Mouse (Mus musculus): ENCODE data around the gene Dnttip1. TPM values are rescaled to one million over a fixed set of nuclear protein-coding genes. Genes with fewer than 3 reads are reported as not detected.

Gene Dnttip1
- polyA plus RNA-seq, 2 experiments: 26.0 to 36.7 TPM

DNA sequence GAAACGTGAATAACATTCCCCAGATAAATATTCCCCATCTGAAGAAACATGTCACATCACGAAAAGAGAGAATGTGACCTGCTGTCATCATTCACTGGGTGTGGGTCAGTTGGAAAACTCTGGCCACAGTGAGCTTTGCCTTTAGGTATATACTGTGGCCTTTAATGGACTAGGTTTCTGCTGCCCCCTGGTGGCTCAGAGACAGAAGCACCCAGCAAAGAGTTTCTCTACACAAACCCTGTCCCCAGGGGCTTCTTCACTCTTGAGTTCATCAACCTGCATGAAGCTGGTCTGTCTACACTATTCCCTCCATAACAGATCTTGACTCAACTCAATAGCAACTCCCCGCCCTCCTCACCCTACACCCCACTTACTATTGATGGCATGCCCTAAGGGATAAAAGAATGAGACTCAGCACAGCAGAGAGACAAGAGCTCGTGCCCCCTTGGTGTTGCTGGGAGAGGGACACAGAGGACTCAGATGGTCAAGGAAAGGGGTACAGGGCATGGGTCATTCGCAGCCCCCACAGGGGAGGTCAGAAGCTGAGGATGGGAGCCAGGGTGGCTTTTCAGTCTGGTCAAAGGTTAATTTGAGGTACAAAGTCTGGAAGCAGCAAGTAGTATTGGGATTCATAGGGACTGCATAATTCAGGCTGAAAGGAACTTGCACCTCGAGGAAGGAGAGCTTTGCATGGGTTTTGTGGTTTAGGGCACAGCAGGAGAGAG, 19.7 kb upstream of the Dnttip1 start:
- peak in 2 of 3 experiments; percentile 35 to 47 for DNase-seq (ENCODE audit: low read depth in 3 of 3, low spot score in 3 of 3)
- H3K4me1 ChIP-seq (replicated peaks; ENCODE audit: control insufficient read depth in 2 of 2, insufficient read depth in 2 of 2, low read length in 1 of 2): no peaks in the 10 kb centered on the region
- H3K27me3 ChIP-seq (ENCODE audit: control insufficient read depth, insufficient read depth, low read length): no peaks in the 10 kb centered on the region
- no peak overlapping the region for H3K27ac ChIP-seq
- TF ChIP-seq EP300 (IDR thresholded peaks at IDR 0.05; ENCODE audit: low read depth) (no peak), CTCF (IDR thresholded peaks at IDR 0.05; ENCODE audit: low read depth) (peak; percentile 86)
- no peak overlapping the region for H3K9ac ChIP-seq (replicated peaks)
- H3K9me3 ChIP-seq (ENCODE audit: control insufficient read depth, low read length): no peaks in the 10 kb centered on the region
- WGBS (ENCODE audit: insufficient replicate concordance): 15% methylated on average over 6 of the region's 6 CpGs
- ATAC-seq (ENCODE audit: insufficient read depth): peak; percentile 58; the same call in 1 of the 2 replicates
- H3K4me3 ChIP-seq (ENCODE audit: insufficient read depth in 1 of 2, low read depth in 2 of 2, low read length in 2 of 2): no peak overlapping the region
- H3K36me3 ChIP-seq (replicated peaks; ENCODE audit: control insufficient read depth, insufficient read depth, low read depth): no peaks in the 10 kb centered on the region
- no peak overlapping the region for H3K4me2 ChIP-seq (ENCODE audit: low read depth)

DNA sequence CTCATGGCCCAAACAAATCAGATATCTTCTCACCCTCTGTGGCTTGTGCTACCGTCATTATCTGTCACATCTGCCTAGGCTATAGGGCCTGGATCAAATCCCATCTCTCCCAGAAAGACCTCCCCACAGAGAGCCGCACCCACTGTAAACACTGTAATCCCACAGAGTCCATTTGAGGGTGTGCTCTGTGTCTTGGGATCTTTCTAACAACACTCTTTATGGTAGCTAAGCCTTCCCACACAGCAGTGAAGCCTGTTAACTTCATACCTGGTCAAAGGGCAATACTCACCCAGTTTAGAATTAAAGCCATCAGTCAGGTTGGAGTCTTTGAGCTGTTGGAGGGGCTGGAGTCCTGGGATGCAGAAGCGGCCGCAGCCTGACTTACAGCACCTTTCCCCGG, 14.1 kb upstream of the Dnttip1 start:
- Histone ChIP-seq H3K4me2 (ENCODE audit: low read depth) (no peak overlapping the region), H3K4me3 (ENCODE audit: insufficient read depth in 1 of 2, low read depth in 2 of 2, low read length in 2 of 2) (no peak overlapping the region), H3K36me3 (replicated peaks; ENCODE audit: control insufficient read depth, insufficient read depth, low read depth) (no peaks in the 10 kb centered on the region), H3K27me3 (ENCODE audit: control insufficient read depth, insufficient read depth, low read length) (no peaks in the 10 kb centered on the region; the same call in 1 of the 2 replicates), H3K4me1 (replicated peaks; ENCODE audit: control insufficient read depth in 2 of 2, insufficient read depth in 2 of 2, low read length in 1 of 2) (0 out of 4 replicates have a peak, but pooled peaks cover 0 to 3% of the 10 kb centered on the region in 2 experiments), H3K9me3 (ENCODE audit: control insufficient read depth, low read length) (no peaks in the 10 kb centered on the region), H3K9ac (replicated peaks) (no peak overlapping the region), H3K27ac (no peak overlapping the region)
- TF ChIP-seq CTCF (IDR thresholded peaks at IDR 0.05; ENCODE audit: low read depth) (no peak), EP300 (IDR thresholded peaks at IDR 0.05; ENCODE audit: low read depth) (no peak)
- DNase-seq (ENCODE audit: low read depth in 3 of 3, low spot score in 3 of 3): no peak
- ATAC-seq (ENCODE audit: insufficient read depth): no peak
- WGBS (ENCODE audit: insufficient replicate concordance): 66% methylated on average over 5 of the region's 5 CpGs

DNA sequence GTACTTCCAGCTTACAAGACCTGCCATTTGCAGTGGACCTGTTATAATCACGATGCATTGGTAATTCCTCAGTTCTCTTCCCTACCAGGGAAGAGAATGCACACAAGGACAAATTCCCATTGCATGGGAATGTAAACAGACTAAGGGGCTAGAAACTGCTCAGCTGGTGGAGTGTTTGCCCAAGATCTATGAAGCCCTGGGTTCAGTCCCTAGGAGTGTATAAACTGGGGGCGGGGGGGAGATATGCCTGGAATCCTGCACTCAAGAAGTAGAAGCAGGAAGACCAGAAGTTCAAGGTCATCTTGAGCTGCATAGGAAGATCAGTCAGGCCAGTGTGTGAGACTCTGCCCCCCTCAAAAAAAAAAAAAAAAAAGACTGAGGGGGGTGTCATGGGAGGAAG, 12.5 kb upstream of the Dnttip1 start:
- H3K27me3 ChIP-seq (ENCODE audit: control insufficient read depth, insufficient read depth, low read length): no peaks in the 10 kb centered on the region; the same call in 1 of the 2 replicates
- 66% methylated on average over 2 of the region's 2 CpGs for WGBS (ENCODE audit: insufficient replicate concordance)
- no peak for ATAC-seq (ENCODE audit: insufficient read depth)
- DNase-seq (ENCODE audit: low read depth in 3 of 3, low spot score in 3 of 3): no peak
- no peak overlapping the region for H3K4me2 ChIP-seq (ENCODE audit: low read depth)
- 0 out of 4 replicates have a peak, but pooled peaks cover 0 to 3% of the 10 kb centered on the region in 2 experiments for H3K4me1 ChIP-seq (replicated peaks; ENCODE audit: control insufficient read depth in 2 of 2, insufficient read depth in 2 of 2, low read length in 1 of 2)
- H3K9ac ChIP-seq (replicated peaks): no peak overlapping the region
- TF ChIP-seq CTCF (IDR thresholded peaks at IDR 0.05; ENCODE audit: low read depth) (no peak), EP300 (IDR thresholded peaks at IDR 0.05; ENCODE audit: low read depth) (no peak)
- no peaks in the 10 kb centered on the region for H3K36me3 ChIP-seq (replicated peaks; ENCODE audit: control insufficient read depth, insufficient read depth, low read depth)
- H3K27ac ChIP-seq: no peak overlapping the region
- no peak overlapping the region for H3K4me3 ChIP-seq (ENCODE audit: insufficient read depth in 1 of 2, low read depth in 2 of 2, low read length in 2 of 2)
- no peaks in the 10 kb centered on the region for H3K9me3 ChIP-seq (ENCODE audit: control insufficient read depth, low read length)

DNA sequence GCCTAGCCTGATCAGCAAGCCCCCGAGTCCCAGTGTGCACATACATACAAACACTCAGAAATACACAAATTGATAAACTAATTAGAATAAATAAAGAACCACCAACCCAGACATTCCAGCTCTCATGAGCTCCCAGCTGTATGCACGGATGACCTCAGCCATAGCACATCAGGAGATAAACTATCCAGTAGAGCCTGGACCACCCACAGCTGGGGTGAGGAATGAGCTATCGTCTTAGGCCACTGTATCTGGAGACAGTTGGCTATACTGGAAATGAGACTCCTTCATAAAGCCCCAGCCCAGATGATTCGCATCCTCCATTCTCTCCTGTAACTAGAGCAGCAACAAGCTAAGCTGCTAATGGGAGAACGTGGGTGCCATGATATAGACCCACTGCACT, 10.9 kb upstream of the Dnttip1 start:
- no peak overlapping the region for H3K4me3 ChIP-seq (ENCODE audit: insufficient read depth in 1 of 2, low read depth in 2 of 2, low read length in 2 of 2)
- no peaks in the 10 kb centered on the region; the same call in 1 of the 2 replicates for H3K27me3 ChIP-seq (ENCODE audit: control insufficient read depth, insufficient read depth, low read length)
- no peak for DNase-seq (ENCODE audit: low read depth in 3 of 3, low spot score in 3 of 3)
- no peaks in the 10 kb centered on the region for H3K9me3 ChIP-seq (ENCODE audit: control insufficient read depth, low read length)
- no peak for ATAC-seq (ENCODE audit: insufficient read depth)
- no peak overlapping the region for H3K4me2 ChIP-seq (ENCODE audit: low read depth)
- no peak overlapping the region for H3K9ac ChIP-seq (replicated peaks)
- H3K36me3 ChIP-seq (replicated peaks; ENCODE audit: control insufficient read depth, insufficient read depth, low read depth): no peaks in the 10 kb centered on the region
- TF ChIP-seq EP300 (IDR thresholded peaks at IDR 0.05; ENCODE audit: low read depth): no peak
- H3K27ac ChIP-seq: no peak overlapping the region
- H3K4me1 ChIP-seq (replicated peaks; ENCODE audit: control insufficient read depth in 2 of 2, insufficient read depth in 2 of 2, low read length in 1 of 2): 0 out of 4 replicates have a peak, but pooled peaks cover 0 to 3% of the 10 kb centered on the region in 2 experiments
- WGBS (ENCODE audit: insufficient replicate concordance): 59% methylated on average over 5 of the region's 5 CpGs

DNA sequence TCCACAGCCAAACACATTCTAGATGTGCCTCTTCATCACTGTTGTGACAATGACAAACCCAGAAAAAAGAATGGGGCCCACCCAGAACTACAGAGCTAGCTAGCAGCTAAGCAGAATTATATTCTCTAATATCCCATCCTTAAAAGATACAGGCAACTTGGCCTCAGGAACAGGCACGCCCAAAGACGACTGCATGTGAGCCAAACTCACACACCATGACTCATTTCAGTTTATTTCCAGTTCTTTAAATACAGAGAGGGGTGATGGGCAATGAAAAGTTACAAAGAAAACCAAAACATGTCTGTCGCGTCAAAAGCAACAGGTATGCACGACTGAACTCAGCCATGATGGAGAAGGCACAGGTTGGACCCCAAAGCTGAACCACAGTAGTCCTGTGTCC, 10.3 kb upstream of the Dnttip1 start:
- no peak for TF ChIP-seq CTCF (IDR thresholded peaks at IDR 0.05; ENCODE audit: low read depth)
- no peak for TF ChIP-seq EP300 (IDR thresholded peaks at IDR 0.05; ENCODE audit: low read depth)
- Histone ChIP-seq H3K36me3 (replicated peaks; ENCODE audit: control insufficient read depth, insufficient read depth, low read depth) (no peaks in the 10 kb centered on the region), H3K4me2 (ENCODE audit: low read depth) (no peak overlapping the region), H3K9me3 (ENCODE audit: control insufficient read depth, low read length) (no peaks in the 10 kb centered on the region), H3K9ac (replicated peaks) (no peak overlapping the region), H3K27me3 (ENCODE audit: control insufficient read depth, insufficient read depth, low read length) (no peaks in the 10 kb centered on the region; the same call in 1 of the 2 replicates), H3K4me3 (ENCODE audit: insufficient read depth in 1 of 2, low read depth in 2 of 2, low read length in 2 of 2) (no peak overlapping the region), H3K27ac (no peak overlapping the region), H3K4me1 (replicated peaks; ENCODE audit: control insufficient read depth in 2 of 2, insufficient read depth in 2 of 2, low read length in 1 of 2) (0 out of 4 replicates have a peak, but pooled peaks cover 0 to 3% of the 10 kb centered on the region in 2 experiments)
- no peak for ATAC-seq (ENCODE audit: insufficient read depth)
- WGBS (ENCODE audit: insufficient replicate concordance): 73% methylated on average over 5 of the region's 5 CpGs
- DNase-seq (ENCODE audit: low read depth in 3 of 3, low spot score in 3 of 3): no peak

Measured in liver, embryonic 14.5 days (tissue).